Mouse (Mus musculus) forebrain, embryonic 15.5 days (tissue): ENCODE measurements at regions not wholly inside any gene's neighbourhood (a gene's known extent, or its start where the extent isn't known, plus 50 kb on each side); places are given as distances from the start of the nearest gene placed in this dataset.

Source experiments
- ATAC-seq: fragments of 200-750 bp; cut with Nextera tagmentation; replicated peaks from 2 replicates; pipeline ENCODE4 v1.8.0; 2017; ENCODE audit warnings: mild to moderate bottlenecking, moderate TSS enrichment, moderate library complexity
- H3K27ac ChIP-seq: fragments of 300-500 bp; sonication (generic); replicated peaks from 2 replicates; pipeline ENCODE4 v1.5.1; 2015; ENCODE audit warnings: mild to moderate bottlenecking, inconsistent platforms
- H3K27me3 ChIP-seq: fragments of 300-500 bp; sonication (generic); 2 replicates; pipeline ENCODE4 v1.6.1; 2015; ENCODE audit warnings: inconsistent platforms
- H3K36me3 ChIP-seq: fragments of 300-500 bp; sonication (generic); 2 replicates; pipeline ENCODE4 v1.6.1; 2015; ENCODE audit warnings: mild to moderate bottlenecking, inconsistent platforms
- H3K4me1 ChIP-seq: fragments of 300-500 bp; sonication (generic); 2 replicates; pipeline ENCODE4 v1.6.1; 2015; ENCODE audit warnings: inconsistent platforms
- H3K4me2 ChIP-seq: fragments of 300-500 bp; sonication (generic); replicated peaks from 2 replicates; pipeline ENCODE4 v1.6.1; 2015; ENCODE audit warnings: mild to moderate bottlenecking, inconsistent platforms
- H3K4me3 ChIP-seq: fragments of 300-500 bp; sonication (generic); 2 replicates; pipeline ENCODE4 v1.5.1; 2015; ENCODE audit warnings: mild to moderate bottlenecking, inconsistent platforms
- H3K9ac ChIP-seq: fragments of 300-500 bp; sonication (generic); replicated peaks from 2 replicates; pipeline ENCODE4 v1.6.1; 2015; ENCODE audit warnings: mild to moderate bottlenecking, inconsistent platforms
- H3K9me3 ChIP-seq: fragments of 300-500 bp; sonication (generic); 2 replicates; pipeline ENCODE4 v1.6.1; 2016; ENCODE audit warnings: inconsistent platforms
- WGBS: fragments of 180-500 bp; shearing (Covaris S2); methylation state at CpG from one replicate; pipeline ENCODE4 v1.1.7; 2015; ENCODE audit warnings: mixed read lengths; 5-methylcytosine and 5-hydroxymethylcytosine counted together

- H3K4me2 ChIP-seq = no peak overlapping the region
- H3K4me1 ChIP-seq = no peaks in the 10 kb centered on the region
- no peaks in the 10 kb centered on the region for H3K36me3 ChIP-seq
- no peak overlapping the region for H3K9ac ChIP-seq
- no peak overlapping the region for H3K27ac ChIP-seq
- no peak overlapping the region for H3K4me3 ChIP-seq
- no peak for ATAC-seq
- no peaks in the 10 kb centered on the region for H3K27me3 ChIP-seq
- no peaks in the 10 kb centered on the region for H3K9me3 ChIP-seq
- WGBS = 66% methylated on average over 2 of the region's 2 CpGs
These were observed 559.9 kb upstream of the Fam160b2 start for GRCm38 (mm10) chr14:71159556-71159955.

- Histone ChIP-seq H3K4me3 (no peak overlapping the region), H3K9ac (no peak overlapping the region), H3K27ac (no peak overlapping the region), H3K36me3 (no peaks in the 10 kb centered on the region), H3K4me2 (no peak overlapping the region), H3K27me3 (no peaks in the 10 kb centered on the region), H3K4me1 (no peaks in the 10 kb centered on the region), H3K9me3 (no peaks in the 10 kb centered on the region)
- ATAC-seq = no peak
- 100% methylated on average over 1 of the region's 1 CpGs for WGBS
These were observed 542.8 kb upstream of the Fam160b2 start for GRCm38 (mm10) chr14:71142465-71142864.

- no peaks in the 10 kb centered on the region for H3K9me3 ChIP-seq
- H3K4me1 ChIP-seq = no peaks in the 10 kb centered on the region
- no peak overlapping the region for H3K4me3 ChIP-seq
- H3K36me3 ChIP-seq = no peaks in the 10 kb centered on the region
- no peak overlapping the region for H3K4me2 ChIP-seq
- H3K9ac ChIP-seq = no peak overlapping the region
- no peak overlapping the region for H3K27ac ChIP-seq
- no peaks in the 10 kb centered on the region for H3K27me3 ChIP-seq
- WGBS = 93% methylated on average over 4 of the region's 4 CpGs
- ATAC-seq = no peak
These were observed 530.2 kb upstream of the Fam160b2 start for GRCm38 (mm10) chr14:71129771-71130211.

GRCm38 (mm10) chr14:71128495-71128894, 528.9 kb upstream of the Fam160b2 start:
- Histone ChIP-seq H3K9ac (no peak overlapping the region), H3K9me3 (no peaks in the 10 kb centered on the region), H3K27ac (no peak overlapping the region), H3K4me1 (no peaks in the 10 kb centered on the region), H3K36me3 (no peaks in the 10 kb centered on the region), H3K4me2 (no peak overlapping the region), H3K4me3 (no peak overlapping the region), H3K27me3 (no peaks in the 10 kb centered on the region)
- WGBS = 84% methylated on average over 3 of the region's 3 CpGs
- ATAC-seq = no peak

- ATAC-seq = no peak
- H3K9me3 ChIP-seq = no peaks in the 10 kb centered on the region
- no peak overlapping the region for H3K4me2 ChIP-seq
- WGBS = 42% methylated on average over 7 of the region's 7 CpGs
- no peaks in the 10 kb centered on the region for H3K27me3 ChIP-seq
- H3K4me3 ChIP-seq = no peak overlapping the region
- no peak overlapping the region for H3K27ac ChIP-seq
- no peak overlapping the region for H3K9ac ChIP-seq
- no peaks in the 10 kb centered on the region for H3K4me1 ChIP-seq
- H3K36me3 ChIP-seq = no peaks in the 10 kb centered on the region
These were observed 519.0 kb upstream of the Fam160b2 start for GRCm38 (mm10) chr14:71118681-71119080.

GRCm38 (mm10) chr14:71115798-71116432, 516.3 kb upstream of the Fam160b2 start:
- H3K9me3 ChIP-seq = no peaks in the 10 kb centered on the region
- H3K9ac ChIP-seq = no peak overlapping the region
- ATAC-seq = no peak
- no peak overlapping the region for H3K4me3 ChIP-seq
- H3K36me3 ChIP-seq = no peaks in the 10 kb centered on the region
- H3K4me1 ChIP-seq = no peaks in the 10 kb centered on the region
- H3K27me3 ChIP-seq = no peaks in the 10 kb centered on the region
- H3K27ac ChIP-seq = no peak overlapping the region
- H3K4me2 ChIP-seq = no peak overlapping the region
- 68% methylated on average over 3 of the region's 3 CpGs for WGBS

GRCm38 (mm10) chr14:71115095-71115797, 515.6 kb upstream of the Fam160b2 start:
- Histone ChIP-seq H3K27me3 (no peaks in the 10 kb centered on the region), H3K4me3 (no peak overlapping the region), H3K36me3 (no peaks in the 10 kb centered on the region), H3K27ac (no peak overlapping the region), H3K9me3 (no peaks in the 10 kb centered on the region), H3K4me1 (no peaks in the 10 kb centered on the region), H3K9ac (no peak overlapping the region), H3K4me2 (no peak overlapping the region)
- no peak for ATAC-seq
- WGBS = 86% methylated on average over 8 of the region's 8 CpGs

GRCm38 (mm10) chr14:71113198-71113597, 513.6 kb upstream of the Fam160b2 start:
- Histone ChIP-seq H3K27me3 (no peaks in the 10 kb centered on the region), H3K27ac (no peak overlapping the region)

GRCm38 (mm10) chr14:71104617-71105016, 505.0 kb upstream of the Fam160b2 start:
- no peak overlapping the region for H3K9ac ChIP-seq
- H3K4me1 ChIP-seq = no peaks in the 10 kb centered on the region
- H3K4me2 ChIP-seq = no peak overlapping the region
- no peaks in the 10 kb centered on the region for H3K36me3 ChIP-seq
- no peaks in the 10 kb centered on the region for H3K27me3 ChIP-seq
- no peak for ATAC-seq
- H3K9me3 ChIP-seq = no peaks in the 10 kb centered on the region
- H3K27ac ChIP-seq = no peak overlapping the region
- no peak overlapping the region for H3K4me3 ChIP-seq

More at GRCm38 (mm10) chr14:71113198-71113597, 513.6 kb upstream of the Fam160b2 start:
- Histone ChIP-seq H3K9ac (no peak overlapping the region), H3K36me3 (no peaks in the 10 kb centered on the region), H3K4me3 (no peak overlapping the region), H3K9me3 (no peaks in the 10 kb centered on the region), H3K4me1 (no peaks in the 10 kb centered on the region), H3K4me2 (no peak overlapping the region)
- no peak for ATAC-seq

GRCm38 (mm10) chr14:71103955-71104354, 504.3 kb upstream of the Fam160b2 start:
- no peak for ATAC-seq
- H3K4me3 ChIP-seq = no peak overlapping the region
- H3K36me3 ChIP-seq = no peaks in the 10 kb centered on the region
- H3K9ac ChIP-seq = no peak overlapping the region
- H3K9me3 ChIP-seq = no peaks in the 10 kb centered on the region
- H3K27me3 ChIP-seq = no peaks in the 10 kb centered on the region
- no peaks in the 10 kb centered on the region for H3K4me1 ChIP-seq
- H3K4me2 ChIP-seq = no peak overlapping the region
- no peak overlapping the region for H3K27ac ChIP-seq
- WGBS = 89% methylated on average over 5 of the region's 5 CpGs

- no peak for ATAC-seq
- Histone ChIP-seq H3K9ac (no peak overlapping the region), H3K36me3 (no peaks in the 10 kb centered on the region), H3K27me3 (no peaks in the 10 kb centered on the region), H3K27ac (no peak overlapping the region), H3K4me2 (no peak overlapping the region), H3K4me1 (0 out of 2 replicates have a peak, but pooled peaks cover 2% of the 10 kb centered on the region), H3K4me3 (no peak overlapping the region), H3K9me3 (no peaks in the 10 kb centered on the region)
- WGBS = 43% methylated on average over 7 of the region's 7 CpGs
These were observed 496.2 kb upstream of the Fam160b2 start for GRCm38 (mm10) chr14:71095661-71096422.

GRCm38 (mm10) chr14:71092626-71093326, 493.1 kb upstream of the Fam160b2 start:
- 75% methylated on average over 8 of the region's 8 CpGs for WGBS
- ATAC-seq = no peak
- H3K27me3 ChIP-seq = no peaks in the 10 kb centered on the region

More at GRCm38 (mm10) chr14:71092626-71093326, 493.1 kb upstream of the Fam160b2 start:
- Histone ChIP-seq H3K4me1 (0 out of 2 replicates have a peak, but pooled peaks cover 2% of the 10 kb centered on the region), H3K27ac (no peak overlapping the region), H3K4me2 (no peak overlapping the region), H3K9ac (no peak overlapping the region), H3K9me3 (no peaks in the 10 kb centered on the region), H3K4me3 (no peak overlapping the region), H3K36me3 (no peaks in the 10 kb centered on the region)
